Mouse (Mus musculus): ENCODE measurements around the gene Lgals1.

DNA sequence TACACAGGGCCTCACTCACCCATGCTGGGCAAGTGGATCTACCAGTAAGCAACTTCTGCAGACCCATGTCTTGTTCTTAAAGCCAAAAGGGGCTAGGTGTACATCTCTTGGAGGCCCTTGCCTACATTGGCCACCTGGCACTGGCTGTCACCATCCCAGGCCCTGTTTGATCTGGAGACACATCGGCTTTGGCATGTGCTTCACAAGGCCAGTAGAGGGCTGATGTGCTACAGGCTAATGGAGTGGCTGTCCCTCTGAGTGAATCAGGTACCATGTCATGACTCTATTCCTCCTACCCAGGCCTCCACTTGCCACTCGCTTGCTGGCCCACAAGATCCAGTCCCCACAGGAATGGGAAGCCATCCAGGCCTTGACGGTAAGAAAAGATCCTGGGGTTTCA is 44.7 kb upstream of the Lgals1 start:
- peak; percentile 50 for TF ChIP-seq CTCF (IDR thresholded peaks at IDR 0.05; ENCODE audit: low read depth)
- no peak for TF ChIP-seq EP300 (IDR thresholded peaks at IDR 0.05; ENCODE audit: low read depth)
